Mouse (Mus musculus) MEL (cell line): ENCODE data around the gene Stk26. TPM values are rescaled to one million over a fixed set of nuclear protein-coding genes. Genes with fewer than 3 reads are reported as not detected.

ENCODE experiments used
- DNase-seq: peaks from one replicate; pipeline ENCODE4 v3.0.0; 2011; ENCODE audit warnings: low read depth, low spot score
- H3K27ac ChIP-seq: 2 replicates; pipeline ENCODE4 v1.5.1; 2012; ENCODE audit warnings: low read depth, mild to moderate bottlenecking, control low read depth, low read length, moderate library complexity; ENCODE audit not compliant: control insufficient read depth
- H3K27me3 ChIP-seq, 2 experiments: fragments of 150-350 bp in 1 of 2; sonication (generic) in 1 of 2; 2 replicates each; pipeline ENCODE4 v1.6.1; 2012; ENCODE audit warnings: low read length in 2 of 2, mild to moderate bottlenecking in 2 of 2, improper control_type of control experiment in 1 of 2, moderate library complexity in 1 of 2; ENCODE audit not compliant: insufficient read depth in 2 of 2, control insufficient read depth in 1 of 2
- H3K36me3 ChIP-seq, 2 experiments: 2 replicates each; pipeline ENCODE4 v1.6.1; 2012 to 2014; ENCODE audit warnings: low read length in 2 of 2, improper control_type of control experiment in 1 of 2, inconsistent platforms in 1 of 2, mild to moderate bottlenecking in 1 of 2; ENCODE audit not compliant: insufficient read depth in 2 of 2, control insufficient read depth in 1 of 2
- H3K4me1 ChIP-seq, 2 experiments: fragments of 150-350 bp in 1 of 2; sonication (generic) in 1 of 2; 2 replicates each; pipeline ENCODE4 v1.6.1; 2012; ENCODE audit warnings: low read length in 2 of 2, improper control_type of control experiment in 1 of 2, mild to moderate bottlenecking in 1 of 2; ENCODE audit not compliant: insufficient read depth in 2 of 2, control insufficient read depth in 1 of 2
- H3K4me3 ChIP-seq, 2 experiments: fragments of 150-350 bp in 1 of 2; sonication (generic) in 1 of 2; 2 replicates each; pipeline ENCODE4 v1.5.1; 2012; ENCODE audit warnings: low read depth in 2 of 2, low read length in 2 of 2, mild to moderate bottlenecking in 2 of 2, moderate library complexity in 2 of 2, control low read depth in 1 of 2, improper control_type of control experiment in 1 of 2; ENCODE audit not compliant: control insufficient read depth in 1 of 2, insufficient read depth in 1 of 2
- H3K79me2 ChIP-seq: 2 replicates; pipeline ENCODE4 v1.6.1; 2012; ENCODE audit warnings: mild to moderate bottlenecking, low read length, moderate library complexity; ENCODE audit not compliant: control insufficient read depth, poor library complexity, insufficient read depth
- H3K9ac ChIP-seq: 2 replicates; pipeline ENCODE4 v1.6.1; 2012; ENCODE audit warnings: low read depth, mild to moderate bottlenecking, control low read depth, low read length, moderate library complexity; ENCODE audit not compliant: control insufficient read depth, poor library complexity, severe bottlenecking
- H3K9me3 ChIP-seq: fragments of 150-350 bp; sonication (generic); replicated peaks from 2 replicates; pipeline ENCODE4 v1.6.1; 2012; ENCODE audit warnings: mild to moderate bottlenecking, low read length, improper control_type of control experiment, moderate library complexity; ENCODE audit not compliant: insufficient read depth
- BHLHE40 ChIP-seq: IDR thresholded peaks from 2 replicates; pipeline ENCODE4 v1.6.1; 2012; ENCODE audit warnings: low read depth, mild to moderate bottlenecking, inconsistent platforms, low read length, improper control_type of control experiment, borderline replicate concordance
- CHD1 ChIP-seq: IDR thresholded peaks from 2 replicates; pipeline ENCODE4 v1.6.1; 2012; ENCODE audit warnings: low read depth, mild to moderate bottlenecking, inconsistent platforms, low read length, improper control_type of control experiment
- CHD2 ChIP-seq: IDR thresholded peaks from 2 replicates; pipeline ENCODE4 v1.6.1; 2011; ENCODE audit warnings: low read length, improper control_type of control experiment
- ELF1 ChIP-seq: IDR thresholded peaks from 2 replicates; pipeline ENCODE4 v1.6.1; 2014; ENCODE audit warnings: low read depth, mild to moderate bottlenecking, inconsistent platforms, low read length, improper control_type of control experiment, moderate library complexity
- EP300 ChIP-seq, 2 experiments: IDR thresholded peaks; 2 replicates each; pipeline ENCODE4 v1.6.1; 2011; ENCODE audit warnings: improper control_type of control experiment in 2 of 2, low read length in 2 of 2, low read depth in 1 of 2, mild to moderate bottlenecking in 1 of 2
- ETS1 ChIP-seq: IDR thresholded peaks from 2 replicates; pipeline ENCODE4 v1.6.1; 2012; ENCODE audit warnings: low read depth, mild to moderate bottlenecking, inconsistent platforms, low read length, improper control_type of control experiment, moderate library complexity
- GABPA ChIP-seq: IDR thresholded peaks from 2 replicates; pipeline ENCODE4 v1.6.1; 2012; ENCODE audit warnings: low read depth, mild to moderate bottlenecking, inconsistent platforms, low read length, improper control_type of control experiment, moderate library complexity
- GATA1 ChIP-seq: IDR thresholded peaks from 2 replicates; pipeline ENCODE4 v1.6.1; 2011; ENCODE audit warnings: low read depth, low read length, improper control_type of control experiment
- JUND ChIP-seq: IDR thresholded peaks from 2 replicates; pipeline ENCODE4 v1.6.1; 2011; ENCODE audit warnings: low read depth, mild to moderate bottlenecking, improper control_type of control experiment, low read length
- MAFK ChIP-seq: IDR thresholded peaks from 2 replicates; pipeline ENCODE4 v1.6.1; 2011; ENCODE audit warnings: low read depth, mild to moderate bottlenecking, low read length, improper control_type of control experiment, borderline replicate concordance
- MEF2A ChIP-seq: IDR thresholded peaks from 2 replicates; pipeline ENCODE4 v1.6.1; 2014; ENCODE audit warnings: low read depth, mild to moderate bottlenecking, inconsistent platforms, low read length, improper control_type of control experiment; ENCODE audit not compliant: poor library complexity, insufficient replicate concordance, severe bottlenecking; ENCODE audit errors: extremely low read depth
- MXI1 ChIP-seq: IDR thresholded peaks from 2 replicates; pipeline ENCODE4 v1.6.1; 2011; ENCODE audit warnings: mild to moderate bottlenecking, low read depth, low read length, improper control_type of control experiment
- NRF1 ChIP-seq: IDR thresholded peaks from 2 replicates; pipeline ENCODE4 v1.6.1; 2014; ENCODE audit warnings: low read depth, mild to moderate bottlenecking, inconsistent platforms, low read length, improper control_type of control experiment, moderate library complexity; ENCODE audit not compliant: poor library complexity, insufficient read depth, severe bottlenecking
- POLR2A ChIP-seq, 2 experiments: IDR thresholded peaks; 2 replicates each; pipeline ENCODE4 v1.6.1; 2011 to 2012; ENCODE audit warnings: low read length in 2 of 2, mild to moderate bottlenecking in 2 of 2, control low read depth in 1 of 2, improper control_type of control experiment in 1 of 2, low read depth in 1 of 2, moderate library complexity in 1 of 2; ENCODE audit not compliant: control insufficient read depth in 1 of 2, insufficient read depth in 1 of 2, poor library complexity in 1 of 2
- POLR2AphosphoS5 ChIP-seq: IDR thresholded peaks from 2 replicates; pipeline ENCODE4 v1.6.1; 2012; ENCODE audit warnings: low read depth, borderline replicate concordance, mild to moderate bottlenecking, inconsistent platforms, low read length, moderate library complexity, mixed read lengths
- RCOR1 ChIP-seq: IDR thresholded peaks from 2 replicates; pipeline ENCODE4 v1.6.1; 2012; ENCODE audit warnings: low read depth, mild to moderate bottlenecking, inconsistent platforms, low read length, improper control_type of control experiment
- SIN3A ChIP-seq: IDR thresholded peaks from 2 replicates; pipeline ENCODE4 v1.6.1; 2012; ENCODE audit warnings: low read length, improper control_type of control experiment, inconsistent platforms
- SMC3 ChIP-seq: IDR thresholded peaks from 2 replicates; pipeline ENCODE4 v1.6.1; 2011; ENCODE audit warnings: low read depth, low read length, improper control_type of control experiment
- TAL1 ChIP-seq: IDR thresholded peaks from 2 replicates; pipeline ENCODE4 v1.6.1; 2012; ENCODE audit warnings: mild to moderate bottlenecking, inconsistent platforms, low read length, moderate library complexity, mixed read lengths
- TBP ChIP-seq: IDR thresholded peaks from 2 replicates; pipeline ENCODE4 v1.8.0; 2011; ENCODE audit warnings: low read depth, low read length, improper control_type of control experiment
- TCF12 ChIP-seq: IDR thresholded peaks from 2 replicates; pipeline ENCODE4 v1.6.1; 2014; ENCODE audit warnings: low read depth, mild to moderate bottlenecking, inconsistent platforms, low read length, improper control_type of control experiment, moderate library complexity
- UBTF ChIP-seq: IDR thresholded peaks from 2 replicates; pipeline ENCODE4 v1.6.1; 2012; ENCODE audit warnings: low read depth, mild to moderate bottlenecking, inconsistent platforms, low read length, improper control_type of control experiment, moderate library complexity, borderline replicate concordance; ENCODE audit not compliant: insufficient read depth
- USF2 ChIP-seq, 2 experiments: IDR thresholded peaks; 2 replicates each; pipeline ENCODE4 v1.6.1; 2011 to 2012; ENCODE audit warnings: improper control_type of control experiment in 2 of 2, low read length in 2 of 2, borderline replicate concordance in 1 of 2, inconsistent platforms in 1 of 2, low read depth in 1 of 2, mild to moderate bottlenecking in 1 of 2; ENCODE audit not compliant: insufficient read depth in 1 of 2
- ZC3H11A ChIP-seq: IDR thresholded peaks from 2 replicates; pipeline ENCODE4 v1.6.1; 2012; ENCODE audit warnings: low read depth, mild to moderate bottlenecking, inconsistent platforms, low read length, improper control_type of control experiment
- ZKSCAN1 ChIP-seq: IDR thresholded peaks from 2 replicates; pipeline ENCODE4 v1.6.1; 2012; ENCODE audit warnings: low read depth, mild to moderate bottlenecking, inconsistent platforms, low read length, improper control_type of control experiment, moderate library complexity
- ZMIZ1 ChIP-seq: IDR thresholded peaks from 2 replicates; pipeline ENCODE4 v1.6.1; 2012; ENCODE audit warnings: low read depth, mild to moderate bottlenecking, inconsistent platforms, low read length, improper control_type of control experiment, moderate library complexity
- ZNF384 ChIP-seq: IDR thresholded peaks from 2 replicates; pipeline ENCODE4 v1.6.1; 2012; ENCODE audit warnings: low read depth, mild to moderate bottlenecking, inconsistent platforms, low read length, improper control_type of control experiment
- polyA plus RNA-seq, 2 experiments: library from polyadenylated mRNA; stranded (reverse) in 1 of 2; unstranded in 1 of 2; fragments of >175 nt in 1 of 2; fragments of >200 nt in 1 of 2; gene quantifications; 2 replicates each; pipeline versions ENCODE4 v1.2.1 to v1.2.4; 2012; ENCODE audit warnings: low replicate concordance in 2 of 2, low read depth in 1 of 2; ENCODE audit not compliant: insufficient read length in 2 of 2, insufficient read depth in 1 of 2, missing spikeins in 1 of 2
- total RNA-seq: library from RNA; depleted of rRNA; stranded (reverse); fragments of 300-350 nt; gene quantifications from 2 replicates; pipeline ENCODE4 v1.2.3, GENCODE M21; 2012

Stk26 gene
- total and polyA plus RNA-seq, 3 experiments = 8.7 to 10.6 TPM; not detected in 1

GRCm38 (mm10) chrX:50799656-50800188 lies 41.1 kb upstream of the Stk26 start:
- Histone ChIP-seq H3K9me3 (no peaks in the 10 kb centered on the region), H3K36me3 (peaks cover 0 to 2% of the 10 kb centered on the region in 2 experiments; a peak in 2 of 4 replicates), H3K27ac (no peak overlapping the region), H3K27me3 (no peaks in the 10 kb centered on the region), H3K9ac (no peak overlapping the region), H3K4me1 (peaks cover 0 to 2% of the 10 kb centered on the region in 2 experiments; a peak in 1 of 4 replicates), H3K79me2 (no peaks in the 10 kb centered on the region), H3K4me3 (no peak overlapping the region)
- DNase-seq = peak; percentile 4
- no peak for TF ChIP-seq CHD1
- no peak for TF ChIP-seq CHD2
- no peak for TF ChIP-seq ZMIZ1
- no peak for TF ChIP-seq MAFK
- TF ChIP-seq SMC3 = no peak
- no peak for TF ChIP-seq POLR2A (IDR thresholded peaks at IDR 0.05; ENCODE audit: control insufficient read depth in 1 of 2, insufficient read depth in 1 of 2, low read depth in 1 of 2, low read length in 2 of 2, poor library complexity in 1 of 2)
- no peak for TF ChIP-seq SIN3A
- no peak for TF ChIP-seq BHLHE40
- TF ChIP-seq NRF1 = no peak
- no peak for TF ChIP-seq MEF2A
- TF ChIP-seq ZNF384 = no peak
- TF ChIP-seq JUND = no peak
- no peak for TF ChIP-seq ELF1
- no peak for TF ChIP-seq USF2 (IDR thresholded peaks at IDR 0.05; ENCODE audit: borderline replicate concordance in 1 of 2, insufficient read depth in 1 of 2, low read depth in 1 of 2, low read length in 2 of 2)
- TF ChIP-seq GABPA = no peak
- no peak for TF ChIP-seq ZC3H11A
- TF ChIP-seq MXI1 = no peak
- no peak for TF ChIP-seq RCOR1
- TF ChIP-seq UBTF = no peak
- TF ChIP-seq ZKSCAN1 = no peak

DNA sequence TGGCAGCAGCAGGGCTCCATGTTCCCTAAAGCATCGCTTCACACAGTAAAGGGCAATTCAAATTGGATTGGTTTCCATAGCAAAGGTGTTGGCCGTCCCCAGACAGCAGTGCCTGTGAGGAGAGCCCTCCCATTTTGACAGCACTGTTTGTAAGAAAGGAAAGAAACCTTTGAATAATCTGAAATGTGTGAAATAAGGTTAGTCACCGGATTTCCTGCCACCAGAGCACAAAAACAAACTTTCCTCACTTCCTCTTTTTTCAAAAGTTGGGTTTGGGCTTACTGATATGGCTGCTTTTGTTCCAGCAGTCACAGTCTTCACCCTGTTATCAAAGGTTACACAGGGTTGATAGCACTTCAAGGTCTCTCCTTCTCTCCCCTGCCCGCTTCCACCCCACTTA lies 35.2 kb upstream of the Stk26 start:
- no peaks in the 10 kb centered on the region for H3K27me3 ChIP-seq
- no peaks in the 10 kb centered on the region for H3K79me2 ChIP-seq
- H3K36me3 ChIP-seq = peaks cover 0 to 11% of the 10 kb centered on the region in 2 experiments; a peak in 2 of 4 replicates
- peak overlapping the region in 1 of 2 experiments; percentile 44; a peak in 2 of 4 replicates for H3K4me3 ChIP-seq
- H3K4me1 ChIP-seq = peaks cover 0 to 7% of the 10 kb centered on the region in 2 experiments; a peak in 2 of 4 replicates
- H3K27ac ChIP-seq = peak overlapping the region; percentile 92
- TF ChIP-seq SIN3A (peak; percentile 48; the same call in 1 of the 2 replicates), TAL1 (peak; percentile 63), POLR2AphosphoS5 (no peak), RCOR1 (peak; percentile 90), UBTF (no peak), EP300 (IDR thresholded peaks at IDR 0.05; ENCODE audit: low read depth in 1 of 2, low read length in 2 of 2) (peak; percentile 87 to 93), ETS1 (peak; percentile 89), GATA1 (peak; percentile 93), TBP (0 out of 2 replicates have a peak, but pooled peaks have one; percentile 30), BHLHE40 (peak; percentile 29; the same call in 1 of the 2 replicates), TCF12 (peak; percentile 82), MEF2A (no peak)
- H3K9ac ChIP-seq = peak overlapping the region; percentile 27; the same call in 1 of the 2 replicates
- H3K9me3 ChIP-seq = no peaks in the 10 kb centered on the region
- peak; percentile 85 for DNase-seq
